Mouse (Mus musculus) lung, adult 2 months (tissue): ENCODE measurements at regions not wholly inside any gene's neighbourhood (a gene's known extent, or its start where the extent isn't known, plus 50 kb on each side); places are given as distances from the start of the nearest gene placed in this dataset.

ENCODE experiments used
- CTCF ChIP-seq: fragments of 200-500 bp; IDR thresholded peaks from 2 replicates; pipeline ENCODE4 v1.5.1; 2011; ENCODE audit warnings: mild to moderate bottlenecking, low read length, control low read depth; ENCODE audit not compliant: insufficient read depth
- POLR2A ChIP-seq: fragments of 200-500 bp; IDR thresholded peaks from 2 replicates; pipeline ENCODE4 v1.6.1; 2011; ENCODE audit warnings: low read depth, mild to moderate bottlenecking, control low read depth, low read length, borderline replicate concordance; ENCODE audit errors: extremely low read depth

GRCm38 (mm10) chr10:84316857-84317256 lies 123.5 kb downstream of the Nuak1 start:
- TF ChIP-seq POLR2A (no peak), CTCF (no peak)
